Mouse (Mus musculus) left cerebral cortex, adult 8-10 months (tissue): ENCODE measurements around the gene Oard1. TPM values are rescaled to one million over a fixed set of nuclear protein-coding genes. Genes with fewer than 3 reads are reported as not detected.

ENCODE experiments used
- total RNA-seq, 4 experiments: library from RNA; stranded (reverse); gene quantifications; 2 replicates each; pipeline ENCODE4 v1.2.4; 2022

Oard1 gene
- total RNA-seq, 4 experiments from 2014 or later: 15.1 to 16.4 (median 15.8) TPM

Other genes with a start within 250 kb of the Oard1 start
- gene A530064D06Rik, start 242.7 kb upstream of the Oard1 start, total RNA-seq: not detected
- gene Trem1, start 177.2 kb upstream of the Oard1 start, total RNA-seq: under 1 TPM in 1 of 4 experiments, not detected in 3; 0.21 TPM
- under 1 TPM in 2 of 4 experiments, not detected in 2; 0.51 to 0.57 TPM for gene Trem3, start 162.2 kb upstream of the Oard1 start, total RNA-seq
- gene Treml4, start 145.7 kb upstream of the Oard1 start, total RNA-seq: not detected
- gene Treml2, start 110.5 kb upstream of the Oard1 start, total RNA-seq: 1 to 10 TPM in 2 of 4 experiments, under 1 TPM in 2; 0.28 to 1.9 (median 0.87) TPM
- gene B430306N03Rik, start 93.9 kb upstream of the Oard1 start, total RNA-seq: under 1 TPM in 3 of 4 experiments, not detected in 1; 0.15 to 1.00 (median 0.16) TPM
- 100 to 1,000 TPM in 1 of 4 experiments, 10 to 100 TPM in 3; 12.6 to 115 (median 56.3) TPM for gene Trem2, start 63.6 kb upstream of the Oard1 start, total RNA-seq
- gene Treml1, start 50.1 kb upstream of the Oard1 start, total RNA-seq: under 1 TPM in 3 of 4 experiments, not detected in 1; 0.46 to 0.72 (median 0.61) TPM
- gene Nfya, start 108 bp upstream of the Oard1 start, total RNA-seq: 10 to 100 TPM; 20.6 to 29.3 (median 24.4) TPM
- gene Apobec2, start 22.9 kb downstream of the Oard1 start, total RNA-seq: under 1 TPM in 1 of 4 experiments, not detected in 3; 0.52 TPM
- gene Tspo2, start 41.5 kb downstream of the Oard1 start, total RNA-seq: not detected
- gene Unc5cl, start 44.9 kb downstream of the Oard1 start, total RNA-seq: under 1 TPM; 0.22 to 0.67 (median 0.31) TPM